Mouse (Mus musculus): ENCODE data around the gene Bicra. TPM values are rescaled to one million over a fixed set of nuclear protein-coding genes. Genes with fewer than 3 reads are reported as not detected.

The Bicra gene
- polyA plus RNA-seq, 1 experiment: 6.6 TPM

DNA sequence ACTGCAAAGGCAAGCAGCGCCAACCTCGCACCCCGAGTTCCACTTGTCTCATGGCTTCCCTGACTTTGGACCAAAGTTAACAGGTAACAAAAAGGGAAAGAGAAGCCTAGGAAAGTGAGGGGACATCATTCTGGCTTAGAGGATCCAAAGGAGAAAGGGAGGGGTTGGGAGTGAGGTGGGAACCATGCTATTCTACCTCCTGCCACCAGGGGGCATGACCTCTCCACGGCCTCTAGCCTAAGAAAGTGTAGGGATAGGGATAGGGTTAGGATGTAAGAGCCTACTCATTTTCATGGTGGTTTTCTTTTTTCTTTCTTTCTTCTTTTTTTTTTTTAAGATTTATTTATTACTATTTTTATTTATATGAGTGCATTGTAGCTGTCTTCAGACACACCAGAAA is 71.8 kb downstream of the Bicra start:
- H3K36me3 ChIP-seq (ENCODE audit: control insufficient read depth, insufficient read depth): peaks cover 7% of the 10 kb centered on the region
- TF ChIP-seq USF1 (IDR thresholded peaks at IDR 0.05; ENCODE audit: low read depth) (no peak), POLR2A (IDR thresholded peaks at IDR 0.05; ENCODE audit: insufficient read length, low read depth) (no peak), MYOG (IDR thresholded peaks at IDR 0.05; ENCODE audit: control insufficient read depth in 1 of 3, insufficient read depth in 1 of 3, insufficient read length in 2 of 3, low read depth in 2 of 3) (no peak), TCF3 (IDR thresholded peaks at IDR 0.05; ENCODE audit: insufficient read length, low read depth) (no peak), CEBPB (IDR thresholded peaks at IDR 0.05; ENCODE audit: insufficient read depth, poor library complexity, severe bottlenecking) (no peak), SRF (IDR thresholded peaks at IDR 0.05; ENCODE audit: control insufficient read depth, insufficient read length, low read depth) (no peak), MAX (IDR thresholded peaks at IDR 0.05; ENCODE audit: low read depth) (no peak), REST (IDR thresholded peaks at IDR 0.05; ENCODE audit: insufficient read depth, insufficient read length) (no peak), TCF12 (IDR thresholded peaks at IDR 0.05; ENCODE audit: insufficient read depth, poor library complexity, severe bottlenecking) (no peak), E2F4 (IDR thresholded peaks at IDR 0.05; ENCODE audit: insufficient read depth) (no peak)
- H3K4me2 ChIP-seq (ENCODE audit: low read depth): no peak overlapping the region
- no peaks in the 10 kb centered on the region for H3K27me3 ChIP-seq (ENCODE audit: control insufficient read depth, insufficient read depth, insufficient read length)
- H3ac ChIP-seq (ENCODE audit: control insufficient read depth, insufficient read length): no peak overlapping the region
- no peak overlapping the region for H3K4me3 ChIP-seq
- H3K79me2 ChIP-seq (ENCODE audit: control insufficient read depth, insufficient read depth): no peaks in the 10 kb centered on the region

DNA sequence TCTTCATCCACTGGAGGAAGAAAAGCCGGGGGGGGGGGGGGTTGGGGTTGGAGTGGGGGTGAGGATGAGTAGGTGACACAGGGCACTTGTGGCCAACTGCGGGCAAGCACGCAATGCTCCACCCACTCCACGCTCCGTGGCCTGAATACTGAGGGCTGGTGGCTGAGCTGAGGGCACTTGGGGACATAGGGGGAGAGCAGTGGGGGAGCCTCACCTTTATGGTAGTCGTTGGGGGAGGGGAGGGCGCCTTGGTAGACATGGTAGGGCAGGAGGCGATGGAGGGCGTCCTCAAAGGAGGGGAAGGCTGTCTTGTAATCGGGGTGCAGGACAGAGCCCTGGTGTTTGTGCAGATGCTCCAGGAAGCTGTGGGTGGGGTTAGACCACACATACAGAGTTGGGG is 72.3 kb downstream of the Bicra start:
- TF ChIP-seq TCF3 (IDR thresholded peaks at IDR 0.05; ENCODE audit: insufficient read length, low read depth) (no peak), REST (IDR thresholded peaks at IDR 0.05; ENCODE audit: insufficient read depth, insufficient read length) (no peak), SRF (IDR thresholded peaks at IDR 0.05; ENCODE audit: control insufficient read depth, insufficient read length, low read depth) (no peak), TCF12 (IDR thresholded peaks at IDR 0.05; ENCODE audit: insufficient read depth, poor library complexity, severe bottlenecking) (no peak), CEBPB (IDR thresholded peaks at IDR 0.05; ENCODE audit: insufficient read depth, poor library complexity, severe bottlenecking) (no peak), MAX (IDR thresholded peaks at IDR 0.05; ENCODE audit: low read depth) (no peak), MYOG (IDR thresholded peaks at IDR 0.05; ENCODE audit: control insufficient read depth in 1 of 3, insufficient read depth in 1 of 3, insufficient read length in 2 of 3, low read depth in 2 of 3) (no peak), POLR2AphosphoS2 (IDR thresholded peaks at IDR 0.05; ENCODE audit: insufficient read length, low read depth) (no peak), MYOD1 (IDR thresholded peaks at IDR 0.05; ENCODE audit: control insufficient read depth in 1 of 3, insufficient read length in 2 of 3, low read depth in 2 of 3) (no peak), E2F4 (IDR thresholded peaks at IDR 0.05; ENCODE audit: insufficient read depth) (no peak), POLR2A (IDR thresholded peaks at IDR 0.05; ENCODE audit: insufficient read length, low read depth) (no peak)
- Histone ChIP-seq H3K36me3 (ENCODE audit: control insufficient read depth, insufficient read depth) (peaks cover 7% of the 10 kb centered on the region), H3K27me3 (ENCODE audit: control insufficient read depth, insufficient read depth, insufficient read length) (no peaks in the 10 kb centered on the region), H3K4me3 (no peak overlapping the region), H3ac (ENCODE audit: control insufficient read depth, insufficient read length) (no peak overlapping the region), H3K4me2 (ENCODE audit: low read depth) (no peak overlapping the region), H3K79me2 (ENCODE audit: control insufficient read depth, insufficient read depth) (no peaks in the 10 kb centered on the region)

DNA sequence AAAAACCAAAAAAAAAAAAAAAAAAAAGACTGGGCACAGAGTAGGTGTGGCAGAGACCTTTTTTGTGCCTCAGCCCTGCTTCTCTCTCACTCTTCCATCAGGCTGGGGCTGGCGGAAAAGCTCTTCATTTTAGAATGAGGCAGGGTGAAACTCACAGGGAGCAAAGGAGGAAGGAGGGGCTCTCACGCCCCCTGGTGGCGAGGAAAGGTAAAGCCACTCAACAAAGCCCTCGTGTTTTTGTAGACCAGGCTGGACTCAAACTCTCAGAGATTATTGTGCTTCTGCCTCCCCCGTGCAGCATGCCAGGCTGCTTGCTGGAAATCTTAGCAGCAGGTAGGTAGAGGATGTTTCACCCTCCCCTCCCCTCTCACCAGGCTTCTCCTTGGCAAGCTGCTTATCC is 73.0 kb downstream of the Bicra start:
- H3K36me3 ChIP-seq (ENCODE audit: control insufficient read depth, insufficient read depth): peaks cover 7% of the 10 kb centered on the region
- H3K27me3 ChIP-seq (ENCODE audit: control insufficient read depth, insufficient read depth, insufficient read length): no peaks in the 10 kb centered on the region
- no peak overlapping the region for H3K4me2 ChIP-seq (ENCODE audit: low read depth)
- H3K79me2 ChIP-seq (ENCODE audit: control insufficient read depth, insufficient read depth): no peaks in the 10 kb centered on the region
- H3K4me3 ChIP-seq: no peak overlapping the region
- H3ac ChIP-seq (ENCODE audit: control insufficient read depth, insufficient read length): no peak overlapping the region
- TF ChIP-seq E2F4 (IDR thresholded peaks at IDR 0.05; ENCODE audit: insufficient read depth): no peak
- no peak for TF ChIP-seq TCF12 (IDR thresholded peaks at IDR 0.05; ENCODE audit: insufficient read depth, poor library complexity, severe bottlenecking)
- no peak for TF ChIP-seq REST (IDR thresholded peaks at IDR 0.05; ENCODE audit: insufficient read depth, insufficient read length)
- no peak for TF ChIP-seq MAX (IDR thresholded peaks at IDR 0.05; ENCODE audit: low read depth)
- no peak for TF ChIP-seq MYOD1 (IDR thresholded peaks at IDR 0.05; ENCODE audit: control insufficient read depth in 1 of 3, insufficient read length in 2 of 3, low read depth in 2 of 3)
- no peak for TF ChIP-seq MYOG (IDR thresholded peaks at IDR 0.05; ENCODE audit: control insufficient read depth in 1 of 3, insufficient read depth in 1 of 3, insufficient read length in 2 of 3, low read depth in 2 of 3)
- no peak for TF ChIP-seq POLR2A (IDR thresholded peaks at IDR 0.05; ENCODE audit: insufficient read length, low read depth)
- no peak for TF ChIP-seq SRF (IDR thresholded peaks at IDR 0.05; ENCODE audit: control insufficient read depth, insufficient read length, low read depth)
- no peak for TF ChIP-seq TCF3 (IDR thresholded peaks at IDR 0.05; ENCODE audit: insufficient read length, low read depth)
- TF ChIP-seq USF1 (IDR thresholded peaks at IDR 0.05; ENCODE audit: low read depth): no peak
- no peak for TF ChIP-seq POLR2AphosphoS2 (IDR thresholded peaks at IDR 0.05; ENCODE audit: insufficient read length, low read depth)
- no peak for TF ChIP-seq CEBPB (IDR thresholded peaks at IDR 0.05; ENCODE audit: insufficient read depth, poor library complexity, severe bottlenecking)

DNA sequence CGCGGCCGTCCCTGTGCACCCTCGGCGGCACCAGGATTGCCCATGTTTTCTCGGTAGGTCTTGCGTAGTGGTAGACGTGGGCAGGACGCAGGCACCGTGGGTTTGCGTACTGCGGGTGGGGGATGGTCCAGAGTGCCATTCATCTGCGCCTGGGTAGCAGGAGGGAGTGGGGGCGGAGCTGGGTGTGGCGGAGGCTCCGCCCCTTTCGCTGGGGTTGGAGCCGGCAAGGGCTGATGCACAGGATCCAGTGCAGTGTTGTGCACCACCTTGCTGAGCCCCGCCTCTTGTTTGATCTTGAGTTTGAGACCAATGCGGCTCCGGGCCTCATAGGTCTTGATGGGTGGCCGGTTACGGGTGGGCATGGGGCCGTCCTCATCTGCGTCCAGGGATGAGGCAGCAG is 75.5 kb downstream of the Bicra start:
- TF ChIP-seq MYOG (IDR thresholded peaks at IDR 0.05; ENCODE audit: control insufficient read depth in 1 of 3, insufficient read depth in 1 of 3, insufficient read length in 2 of 3, low read depth in 2 of 3) (no peak), MYOD1 (IDR thresholded peaks at IDR 0.05; ENCODE audit: control insufficient read depth in 1 of 3, insufficient read length in 2 of 3, low read depth in 2 of 3) (no peak), TCF3 (IDR thresholded peaks at IDR 0.05; ENCODE audit: insufficient read length, low read depth) (no peak), TCF12 (IDR thresholded peaks at IDR 0.05; ENCODE audit: insufficient read depth, poor library complexity, severe bottlenecking) (no peak), CEBPB (IDR thresholded peaks at IDR 0.05; ENCODE audit: insufficient read depth, poor library complexity, severe bottlenecking) (no peak), USF1 (IDR thresholded peaks at IDR 0.05; ENCODE audit: low read depth) (no peak), REST (IDR thresholded peaks at IDR 0.05; ENCODE audit: insufficient read depth, insufficient read length) (no peak), POLR2A (IDR thresholded peaks at IDR 0.05; ENCODE audit: insufficient read length, low read depth) (no peak), POLR2AphosphoS2 (IDR thresholded peaks at IDR 0.05; ENCODE audit: insufficient read length, low read depth) (no peak), MAX (IDR thresholded peaks at IDR 0.05; ENCODE audit: low read depth) (no peak), SRF (IDR thresholded peaks at IDR 0.05; ENCODE audit: control insufficient read depth, insufficient read length, low read depth) (no peak), E2F4 (IDR thresholded peaks at IDR 0.05; ENCODE audit: insufficient read depth) (no peak)
- Histone ChIP-seq H3K36me3 (ENCODE audit: control insufficient read depth, insufficient read depth) (peaks cover 7% of the 10 kb centered on the region), H3K79me2 (ENCODE audit: control insufficient read depth, insufficient read depth) (peaks cover 2% of the 10 kb centered on the region), H3K4me3 (no peak overlapping the region), H3ac (ENCODE audit: control insufficient read depth, insufficient read length) (no peak overlapping the region), H3K4me2 (ENCODE audit: low read depth) (no peak overlapping the region), H3K27me3 (ENCODE audit: control insufficient read depth, insufficient read depth, insufficient read length) (no peaks in the 10 kb centered on the region)

Measured in myocyte (in vitro differentiated cells).